Mouse (Mus musculus): ENCODE measurements around the gene Cald1.

The Cald1 gene

GRCm38 (mm10) chr6:34709946-34710682 is 111.8 kb downstream of the Cald1 start:
- in situ Hi-C loops (cut with MboI; ENCODE audit: low pct_unique_long_range_greater_than_20kb in 1 of 2, low sequenced_read_pairs in 2 of 2, unreplicated experiment in 1 of 2) = no loop called here

- in situ Hi-C loops (cut with MboI; ENCODE audit: low pct_unique_long_range_greater_than_20kb in 1 of 2, low sequenced_read_pairs in 2 of 2, unreplicated experiment in 1 of 2) = no loop called here
These were observed 112.5 kb downstream of the Cald1 start for GRCm38 (mm10) chr6:34710848-34711247.

GRCm38 (mm10) chr6:34711620-34712019 is 113.3 kb downstream of the Cald1 start:
- in situ Hi-C loops (cut with MboI; ENCODE audit: low pct_unique_long_range_greater_than_20kb in 1 of 2, low sequenced_read_pairs in 2 of 2, unreplicated experiment in 1 of 2) = no loop called here

- in situ Hi-C loops (cut with MboI; ENCODE audit: low pct_unique_long_range_greater_than_20kb in 1 of 2, low sequenced_read_pairs in 2 of 2, unreplicated experiment in 1 of 2) = no loop called here
These were observed 114.9 kb downstream of the Cald1 start for GRCm38 (mm10) chr6:34713169-34713568.

- in situ Hi-C loops (cut with MboI; ENCODE audit: low pct_unique_long_range_greater_than_20kb in 1 of 2, low sequenced_read_pairs in 2 of 2, unreplicated experiment in 1 of 2) = no loop called here
These were observed 115.5 kb downstream of the Cald1 start for GRCm38 (mm10) chr6:34713777-34714176.

GRCm38 (mm10) chr6:34714612-34715011 is 116.3 kb downstream of the Cald1 start:
- in situ Hi-C loops (cut with MboI; ENCODE audit: low pct_unique_long_range_greater_than_20kb in 1 of 2, low sequenced_read_pairs in 2 of 2, unreplicated experiment in 1 of 2) = no loop called here

GRCm38 (mm10) chr6:34716206-34716887 is 118.0 kb downstream of the Cald1 start:
- in situ Hi-C loops (cut with MboI; ENCODE audit: low pct_unique_long_range_greater_than_20kb in 1 of 2, low sequenced_read_pairs in 2 of 2, unreplicated experiment in 1 of 2) = no loop called here

- in situ Hi-C loops (cut with MboI; ENCODE audit: low pct_unique_long_range_greater_than_20kb in 1 of 2, low sequenced_read_pairs in 2 of 2, unreplicated experiment in 1 of 2) = no loop called here
These were observed 118.8 kb downstream of the Cald1 start for GRCm38 (mm10) chr6:34716888-34717635.

- in situ Hi-C loops (cut with MboI; ENCODE audit: low pct_unique_long_range_greater_than_20kb in 1 of 2, low sequenced_read_pairs in 2 of 2, unreplicated experiment in 1 of 2) = no loop called here
These were observed 119.4 kb downstream of the Cald1 start for GRCm38 (mm10) chr6:34717651-34718050.

- in situ Hi-C loops (cut with MboI; ENCODE audit: low pct_unique_long_range_greater_than_20kb in 1 of 2, low sequenced_read_pairs in 2 of 2, unreplicated experiment in 1 of 2) = no loop called here
These were observed 120.9 kb downstream of the Cald1 start for GRCm38 (mm10) chr6:34719141-34719680.

- in situ Hi-C loops (cut with MboI; ENCODE audit: low pct_unique_long_range_greater_than_20kb in 1 of 2, low sequenced_read_pairs in 2 of 2, unreplicated experiment in 1 of 2) = no loop called here
These were observed 122.1 kb downstream of the Cald1 start for GRCm38 (mm10) chr6:34720447-34720846.

GRCm38 (mm10) chr6:34721740-34722139 is 123.4 kb downstream of the Cald1 start:
- in situ Hi-C loops (cut with MboI; ENCODE audit: low pct_unique_long_range_greater_than_20kb in 1 of 2, low sequenced_read_pairs in 2 of 2, unreplicated experiment in 1 of 2) = no loop called here

GRCm38 (mm10) chr6:34722660-34723059 is 124.4 kb downstream of the Cald1 start:
- in situ Hi-C loops (cut with MboI; ENCODE audit: low pct_unique_long_range_greater_than_20kb in 1 of 2, low sequenced_read_pairs in 2 of 2, unreplicated experiment in 1 of 2) = no loop called here

- in situ Hi-C loops (cut with MboI; ENCODE audit: low pct_unique_long_range_greater_than_20kb in 1 of 2, low sequenced_read_pairs in 2 of 2, unreplicated experiment in 1 of 2) = no loop called here
These were observed 125.1 kb downstream of the Cald1 start for GRCm38 (mm10) chr6:34723250-34723904.

- in situ Hi-C loops (cut with MboI; ENCODE audit: low pct_unique_long_range_greater_than_20kb in 1 of 2, low sequenced_read_pairs in 2 of 2, unreplicated experiment in 1 of 2) = no loop called here
These were observed 127.4 kb downstream of the Cald1 start for GRCm38 (mm10) chr6:34725660-34726059.

- in situ Hi-C loops (cut with MboI; ENCODE audit: low pct_unique_long_range_greater_than_20kb in 1 of 2, low sequenced_read_pairs in 2 of 2, unreplicated experiment in 1 of 2) = no loop called here
These were observed 127.8 kb downstream of the Cald1 start for GRCm38 (mm10) chr6:34726104-34726503.

GRCm38 (mm10) chr6:34727316-34727983 is 129.2 kb downstream of the Cald1 start:
- in situ Hi-C loops (cut with MboI; ENCODE audit: low pct_unique_long_range_greater_than_20kb in 1 of 2, low sequenced_read_pairs in 2 of 2, unreplicated experiment in 1 of 2) = no loop called here

GRCm38 (mm10) chr6:34729449-34730151 is 131.3 kb downstream of the Cald1 start:
- in situ Hi-C loops (cut with MboI; ENCODE audit: low pct_unique_long_range_greater_than_20kb in 1 of 2, low sequenced_read_pairs in 2 of 2, unreplicated experiment in 1 of 2) = no loop called here

Data from mouse embryonic stem cell (cell line).